Mouse (Mus musculus): Measurements from ENCODE around the gene Gm9045. TPM values are rescaled to one million over a fixed set of nuclear protein-coding genes. Genes with fewer than 3 reads are reported as not detected.
"Not testable (repeated sequence)": the region's sequence is repeated elsewhere in the genome, so short reads cannot be mapped to it uniquely, and the experiment has no call there.

The Gm9045 gene
- total and polyA plus RNA-seq, 3 experiments, result not detected

- TF ChIP-seq CTCF (IDR thresholded peaks at IDR 0.05), result no peak
- no peak for TF ChIP-seq POLR2A (IDR thresholded peaks at IDR 0.05; ENCODE audit: insufficient read depth, low read depth, low read length)
- TF ChIP-seq EP300 (IDR thresholded peaks at IDR 0.05; ENCODE audit: insufficient read depth, low read depth, low read length), result no peak
- no peak for DNase-seq
- no peaks in the 10 kb centered on the region for H3K4me1 ChIP-seq (ENCODE audit: control insufficient read depth, insufficient read depth, low read length)
- no peaks in the 10 kb centered on the region for H3K36me3 ChIP-seq (ENCODE audit: control insufficient read depth, insufficient read depth, low read length)
- H3K27me3 ChIP-seq (ENCODE audit: control insufficient read depth, insufficient read depth, low read length), result no peaks in the 10 kb centered on the region
- H3K27ac ChIP-seq, result no peak overlapping the region
- WGBS, result 60% methylated on average over 8 of the region's 8 CpGs
- no peak overlapping the region for H3K9ac ChIP-seq (ENCODE audit: low read depth, low read length)
- no peak overlapping the region for H3K4me3 ChIP-seq
- intact Hi-C loops (cut with DNase I), result no loop called here
- H3K79me2 ChIP-seq (replicated peaks; ENCODE audit: control insufficient read depth, insufficient read depth, low read length), result no peaks in the 10 kb centered on the region
Observed at GRCm38 (mm10) chr10:118319024-118319423, 18.6 kb downstream of the Gm9045 start.

GRCm38 (mm10) chr10:118302133-118302532 lies 35.5 kb downstream of the Gm9045 start:
- 31% methylated on average over 2 of the region's 2 CpGs for WGBS
- DNase-seq; H3K4me1 ChIP-seq (ENCODE audit: control insufficient read depth, insufficient read depth, low read length); H3K27me3 ChIP-seq (ENCODE audit: control insufficient read depth, insufficient read depth, low read length); H3K36me3 ChIP-seq (ENCODE audit: control insufficient read depth, insufficient read depth, low read length); H3K4me3 ChIP-seq; H3K9ac ChIP-seq (ENCODE audit: low read depth, low read length); H3K27ac ChIP-seq; H3K79me2 ChIP-seq (replicated peaks; ENCODE audit: control insufficient read depth, insufficient read depth, low read length); intact Hi-C loops (cut with DNase I): not testable (repeated sequence)

GRCm38 (mm10) chr10:118294938-118295337 lies 42.7 kb downstream of the Gm9045 start, which contains the start of gene Iltifb:
Iltifb (minus strand) TSS chr10:118295038.
- no peaks in the 10 kb centered on the region for H3K79me2 ChIP-seq (replicated peaks; ENCODE audit: control insufficient read depth, insufficient read depth, low read length)
- H3K4me3 ChIP-seq, result no peak within 1 kb of the TSS
- no peaks in the 10 kb centered on the region for H3K27me3 ChIP-seq (ENCODE audit: control insufficient read depth, insufficient read depth, low read length)
- no peak within 1 kb of the TSS for H3K9ac ChIP-seq (ENCODE audit: low read depth, low read length)
- WGBS, result 81% methylated on average over 6 of the region's 6 CpGs
- no peak for TF ChIP-seq EP300 (IDR thresholded peaks at IDR 0.05; ENCODE audit: insufficient read depth, low read depth, low read length)
- TF ChIP-seq POLR2A (IDR thresholded peaks at IDR 0.05; ENCODE audit: insufficient read depth, low read depth, low read length), result no peak
- intact Hi-C loops (cut with DNase I), result no loop called here
- no peaks in the 10 kb centered on the region for H3K4me1 ChIP-seq (ENCODE audit: control insufficient read depth, insufficient read depth, low read length)
- H3K27ac ChIP-seq, result no peak within 1 kb of the TSS
- H3K36me3 ChIP-seq (ENCODE audit: control insufficient read depth, insufficient read depth, low read length), result no peaks in the 10 kb centered on the region
- DNase-seq, result no peak

Other genes starting within 250 kb of the Gm9045 start
- gene Mdm1, start 196.0 kb downstream of the Gm9045 start, total RNA-seq (2021), result 1 to 10 TPM; 3.9 to 4.0 TPM
- gene Mdm1, start 196.0 kb downstream of the Gm9045 start, polyA plus RNA-seq (2012; rRNA removed), result 3.3 and 5.9 TPM in 2 replicates
- gene Il22, start 132.9 kb downstream of the Gm9045 start, total RNA-seq (2021), result not detected
- not detected in 2 replicates for gene Il22, start 132.9 kb downstream of the Gm9045 start, polyA plus RNA-seq (2012; rRNA removed)
- gene Gm32717, start 97.1 kb downstream of the Gm9045 start, total RNA-seq (2021), result under 1 TPM; 0.55 to 0.59 TPM
- gene Gm32717, start 97.1 kb downstream of the Gm9045 start, polyA plus RNA-seq (2012; rRNA removed), result not detected in 2 replicates
- under 1 TPM; 0.55 to 0.59 TPM for gene Gm32802, start 79.1 kb downstream of the Gm9045 start, total RNA-seq (2021)
- not detected in 2 replicates for gene Gm32802, start 79.1 kb downstream of the Gm9045 start, polyA plus RNA-seq (2012; rRNA removed)
- gene Iltifb, start 42.8 kb downstream of the Gm9045 start, total RNA-seq (2021), result not detected
- not detected in 2 replicates for gene Iltifb, start 42.8 kb downstream of the Gm9045 start, polyA plus RNA-seq (2012; rRNA removed)
- gene Gm9040, start 10.9 kb downstream of the Gm9045 start, total RNA-seq (2021), result not detected
- gene Gm9040, start 10.9 kb downstream of the Gm9045 start, polyA plus RNA-seq (2012; rRNA removed), result not detected in 2 replicates
- not detected for gene Gm9044, start 5.4 kb downstream of the Gm9045 start, total RNA-seq (2021)
- gene Gm9044, start 5.4 kb downstream of the Gm9045 start, polyA plus RNA-seq (2012; rRNA removed), result not detected in 2 replicates
- gene Gm9046, start 5.4 kb upstream of the Gm9045 start, total RNA-seq (2021), result not detected
- gene Gm9046, start 5.4 kb upstream of the Gm9045 start, polyA plus RNA-seq (2012; rRNA removed), result not detected in 2 replicates
- gene Gm9048, start 10.8 kb upstream of the Gm9045 start, total RNA-seq (2021), result not detected
- gene Gm9048, start 10.8 kb upstream of the Gm9045 start, polyA plus RNA-seq (2012; rRNA removed), result not detected in 2 replicates
- not detected for gene Gm9049, start 16.3 kb upstream of the Gm9045 start, total RNA-seq (2021)
- not detected in 2 replicates for gene Gm9049, start 16.3 kb upstream of the Gm9045 start, polyA plus RNA-seq (2012; rRNA removed)
- gene Ifng, start 103.2 kb upstream of the Gm9045 start, total RNA-seq (2021), result not detected
- gene Ifng, start 103.2 kb upstream of the Gm9045 start, polyA plus RNA-seq (2012; rRNA removed), result not detected in 2 replicates

All from heart, adult 2 months (tissue).